Mouse (Mus musculus): ENCODE data around the gene Lrrc7.

GRCm38 (mm10) chr3:158388076-158388454 lies 174.0 kb downstream of the Lrrc7 start:
- no peak for TF ChIP-seq CTCF (IDR thresholded peaks at IDR 0.05; ENCODE audit: extremely low read depth, insufficient read depth, insufficient read length, insufficient replicate concordance)
- TF ChIP-seq POLR2A (IDR thresholded peaks at IDR 0.05; ENCODE audit: low read depth, low read length): no peak

All from spleen, adult 2 months (tissue).